Mouse (Mus musculus): Measurements from ENCODE around the gene Edem1. TPM values are rescaled to one million over a fixed set of nuclear protein-coding genes. Genes with fewer than 3 reads are reported as not detected.
A peak's percentile ranks its signal among the peaks of the same experiment; 100 is the strongest.

The Edem1 gene
- total RNA-seq, 1 experiment from 2014 or later, result 18.5 TPM

GRCm38 (mm10) chr6:108896525-108897087, 68.2 kb downstream of the Edem1 start:
- no peak for ATAC-seq (replicated peaks in 1 of 2; ENCODE audit: insufficient read depth in 1 of 2, low FRiP score in 2 of 2, low TSS enrichment in 1 of 2, low read depth in 1 of 2, poor library complexity in 2 of 2, severe bottlenecking in 2 of 2)

DNA sequence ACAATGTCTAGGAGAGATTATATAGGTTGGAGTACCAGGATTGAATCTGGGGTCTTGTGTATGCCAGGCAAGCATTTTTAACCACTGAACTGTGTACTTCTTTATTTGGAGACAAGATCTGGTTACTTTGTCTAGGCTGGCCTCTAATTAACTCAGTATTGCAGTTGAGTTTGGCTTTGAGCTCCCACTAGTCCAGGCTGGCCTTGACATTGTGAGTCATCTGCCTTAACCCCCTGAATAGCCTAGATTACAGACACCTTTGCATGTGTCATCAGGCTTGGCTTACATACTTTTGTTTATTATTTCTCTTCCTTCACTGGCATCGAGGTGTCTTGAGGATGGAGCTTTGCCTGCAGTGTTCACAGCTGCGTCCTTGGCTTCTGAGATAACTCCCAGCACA, 70.8 kb downstream of the Edem1 start:
- ATAC-seq (replicated peaks in 1 of 2; ENCODE audit: insufficient read depth in 1 of 2, low FRiP score in 2 of 2, low TSS enrichment in 1 of 2, low read depth in 1 of 2, poor library complexity in 2 of 2, severe bottlenecking in 2 of 2), result no peak

- peak; percentile 14 to 59; a peak in 2 of 4 replicates for ATAC-seq (replicated peaks in 1 of 2; ENCODE audit: insufficient read depth in 1 of 2, low FRiP score in 2 of 2, low TSS enrichment in 1 of 2, low read depth in 1 of 2, poor library complexity in 2 of 2, severe bottlenecking in 2 of 2)
These were observed 73.7 kb downstream of the Edem1 start for GRCm38 (mm10) chr6:108902124-108902523.

DNA sequence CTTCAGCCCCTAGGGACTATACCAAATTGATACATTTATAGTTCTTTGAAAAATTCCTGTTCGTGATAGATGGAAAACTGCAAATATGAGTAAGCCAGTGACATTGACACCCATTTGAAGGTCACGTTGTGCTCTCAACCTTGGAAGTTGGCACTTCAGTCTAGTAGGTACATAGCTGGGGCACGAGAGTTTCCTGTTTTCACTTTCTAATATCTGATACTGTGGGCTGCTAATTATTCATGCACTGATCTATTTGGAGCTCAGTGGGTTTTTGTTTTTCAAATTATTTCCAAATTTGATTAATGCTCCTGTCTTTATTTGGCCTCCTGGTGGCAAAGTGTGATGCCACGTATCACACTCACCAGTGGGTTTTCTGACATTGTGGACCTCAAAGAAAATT, 74.8 kb downstream of the Edem1 start:
- ATAC-seq (replicated peaks in 1 of 2; ENCODE audit: insufficient read depth in 1 of 2, low FRiP score in 2 of 2, low TSS enrichment in 1 of 2, low read depth in 1 of 2, poor library complexity in 2 of 2, severe bottlenecking in 2 of 2), result no peak

GRCm38 (mm10) chr6:108906539-108906938, 78.1 kb downstream of the Edem1 start:
- ATAC-seq (replicated peaks in 1 of 2; ENCODE audit: insufficient read depth in 1 of 2, low FRiP score in 2 of 2, low TSS enrichment in 1 of 2, low read depth in 1 of 2, poor library complexity in 2 of 2, severe bottlenecking in 2 of 2), result no peak; a peak in 1 of 4 replicates

Other genes with a start within 250 kb of the Edem1 start
- 21.6 and 29.8 TPM in 2 replicates for gene Bhlhe40, start 168.0 kb upstream of the Edem1 start, total RNA-seq (2017)
- 61.6 and 67.1 TPM in 2 replicates for gene Arl8b, start 45.5 kb upstream of the Edem1 start, total RNA-seq (2017)

All from hematopoietic stem cell, adult 5-6 weeks (primary cell).